Mouse (Mus musculus) forebrain, embryonic 11.5 days (tissue): ENCODE measurements around the gene Mrpl33. TPM values are rescaled to one million over a fixed set of nuclear protein-coding genes. Genes with fewer than 3 reads are reported as not detected.

ENCODE experiments used
- ATAC-seq: fragments of 200-750 bp; cut with Nextera tagmentation; replicated peaks from 2 replicates; pipeline ENCODE4 v1.8.0; 2017; ENCODE audit warnings: moderate TSS enrichment; ENCODE audit not compliant: low FRiP score
- DNase-seq: peaks from one replicate; pipeline ENCODE4 v3.0.0-alpha.2; 2017; ENCODE audit warnings: low spot score
- H3K27ac ChIP-seq: fragments of 300-500 bp; sonication (generic); 2 replicates; pipeline ENCODE4 v1.5.1; 2014; ENCODE audit warnings: low read depth, low read length
- H3K27me3 ChIP-seq: fragments of 300-500 bp; sonication (generic); 2 replicates; pipeline ENCODE4 v1.6.1; 2014; ENCODE audit warnings: mild to moderate bottlenecking, low read length, mixed read lengths; ENCODE audit not compliant: control insufficient read depth, insufficient read depth
- H3K36me3 ChIP-seq: fragments of 300-500 bp; sonication (generic); 2 replicates; pipeline ENCODE4 v1.6.1; 2014; ENCODE audit warnings: mild to moderate bottlenecking, low read length, moderate library complexity, mixed read lengths; ENCODE audit not compliant: control insufficient read depth, insufficient read depth
- H3K4me1 ChIP-seq: fragments of 300-500 bp; sonication (generic); replicated peaks from 2 replicates; pipeline ENCODE4 v1.6.1; 2014; ENCODE audit warnings: low read length, mixed read lengths; ENCODE audit not compliant: control insufficient read depth, insufficient read depth
- H3K4me2 ChIP-seq: fragments of 300-500 bp; sonication (generic); 2 replicates; pipeline ENCODE4 v1.6.1; 2014; ENCODE audit warnings: low read depth, mild to moderate bottlenecking, low read length, moderate library complexity, mixed read lengths; ENCODE audit not compliant: severe bottlenecking
- H3K4me3 ChIP-seq: fragments of 300-500 bp; sonication (generic); 2 replicates; pipeline ENCODE4 v1.5.1; 2014; ENCODE audit warnings: low read depth, low read length
- H3K9ac ChIP-seq: fragments of 300-500 bp; sonication (generic); 2 replicates; pipeline ENCODE4 v1.6.1; 2014; ENCODE audit warnings: low read length
- H3K9me3 ChIP-seq: fragments of 300-500 bp; sonication (generic); 2 replicates; pipeline ENCODE4 v1.6.1; 2016; ENCODE audit warnings: low read length, mixed read lengths; ENCODE audit not compliant: control insufficient read depth
- WGBS: fragments of 180-500 bp; shearing (Covaris S2); extraction: QIAGEN DNeasy Blood & Tissue Kit; methylation state at CpG from one replicate; pipeline ENCODE4 v1.1.7; 2014; 5-methylcytosine and 5-hydroxymethylcytosine counted together
- polyA plus RNA-seq: library from polyadenylated mRNA; unstranded; fragments of >200 nt; fragmentation: Nextera tagmentation; extraction: Ambion mirVana; gene quantifications from 2 replicates; pipeline ENCODE4 v1.2.1, GENCODE M21; 2014

The Mrpl33 gene
- polyA plus RNA-seq, 1 experiment from 2014 or later, result 224 TPM

GRCm38 (mm10) chr5:31655688-31656190, 59.0 kb downstream of the Mrpl33 start:
- Histone ChIP-seq H3K4me3 (no peak overlapping the region), H3K9ac (no peak overlapping the region), H3K4me2 (no peak overlapping the region), H3K27me3 (no peaks in the 10 kb centered on the region), H3K27ac (no peak overlapping the region), H3K36me3 (no peaks in the 10 kb centered on the region), H3K9me3 (no peaks in the 10 kb centered on the region), H3K4me1 (no peaks in the 10 kb centered on the region)
- DNase-seq (no peak), ATAC-seq (no peak)
- WGBS, result 82% methylated on average over 1 of the region's 1 CpGs

DNA sequence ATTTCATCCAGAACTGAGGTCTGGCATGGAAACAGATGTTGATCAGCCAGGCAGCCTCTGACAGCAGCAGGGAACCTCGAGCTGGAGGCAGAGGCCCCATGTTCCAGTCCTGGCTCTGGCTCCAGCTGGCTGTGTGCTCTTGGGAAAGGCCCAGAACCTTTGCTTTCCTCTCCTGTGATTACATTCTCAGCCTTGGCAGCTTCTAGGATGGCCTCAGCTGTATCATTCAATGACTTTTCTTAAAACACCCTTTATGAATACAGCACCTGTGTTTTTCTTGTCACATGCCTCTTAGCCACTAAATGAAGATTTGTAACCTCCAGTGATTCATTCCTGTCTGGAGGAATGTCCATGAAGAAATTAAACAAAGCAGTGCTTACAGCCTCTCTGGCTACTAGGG, 69.4 kb downstream of the Mrpl33 start:
- WGBS, result 56% methylated on average over 1 of the region's 1 CpGs
- no peaks in the 10 kb centered on the region for H3K27me3 ChIP-seq
- no peak for ATAC-seq
- H3K4me3 ChIP-seq, result no peak overlapping the region
- no peak overlapping the region for H3K9ac ChIP-seq
- no peaks in the 10 kb centered on the region for H3K36me3 ChIP-seq
- DNase-seq, result no peak
- no peaks in the 10 kb centered on the region for H3K9me3 ChIP-seq
- H3K4me2 ChIP-seq, result no peak overlapping the region
- no peaks in the 10 kb centered on the region for H3K4me1 ChIP-seq
- no peak overlapping the region for H3K27ac ChIP-seq

DNA sequence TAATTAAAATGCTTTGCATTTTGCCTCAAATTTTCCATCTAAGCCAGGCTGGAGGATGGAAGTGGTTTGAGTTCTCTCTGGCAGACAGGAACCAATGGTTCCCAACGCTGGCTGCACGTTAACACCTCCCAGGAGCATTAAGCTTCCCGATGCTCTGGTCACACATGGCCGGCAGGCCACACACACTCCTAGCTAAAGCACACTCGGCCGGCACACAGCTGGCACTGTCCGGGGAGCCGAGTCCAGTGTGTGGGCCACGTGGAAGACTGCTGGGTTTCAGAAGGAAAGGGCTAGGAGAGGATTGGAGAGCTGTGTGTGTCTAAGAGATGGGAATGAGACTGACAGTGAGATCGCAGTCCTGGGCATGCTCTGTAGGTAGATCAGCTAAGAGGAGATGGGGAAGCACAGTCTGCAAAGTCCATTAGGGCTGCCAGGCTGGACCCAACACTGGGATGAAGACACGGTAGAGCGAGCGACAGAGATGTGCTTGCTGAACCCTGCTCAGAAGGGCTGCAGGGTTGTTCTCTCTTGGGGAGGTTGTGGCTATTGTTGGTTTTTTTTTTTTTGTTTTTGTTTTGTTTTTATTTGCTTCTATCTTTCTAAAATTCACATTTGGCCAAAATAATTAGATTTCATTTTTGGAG, 71.7 kb downstream of the Mrpl33 start:
- DNase-seq (no peak), ATAC-seq (no peak)
- no peaks in the 10 kb centered on the region for H3K27me3 ChIP-seq
- no peaks in the 10 kb centered on the region for H3K36me3 ChIP-seq
- no peaks in the 10 kb centered on the region for H3K4me1 ChIP-seq
- no peak overlapping the region for H3K4me2 ChIP-seq
- WGBS, result 84% methylated on average over 13 of the region's 13 CpGs
- H3K27ac ChIP-seq, result no peak overlapping the region
- H3K4me3 ChIP-seq, result no peak overlapping the region
- no peak overlapping the region for H3K9ac ChIP-seq
- H3K9me3 ChIP-seq, result no peaks in the 10 kb centered on the region

DNA sequence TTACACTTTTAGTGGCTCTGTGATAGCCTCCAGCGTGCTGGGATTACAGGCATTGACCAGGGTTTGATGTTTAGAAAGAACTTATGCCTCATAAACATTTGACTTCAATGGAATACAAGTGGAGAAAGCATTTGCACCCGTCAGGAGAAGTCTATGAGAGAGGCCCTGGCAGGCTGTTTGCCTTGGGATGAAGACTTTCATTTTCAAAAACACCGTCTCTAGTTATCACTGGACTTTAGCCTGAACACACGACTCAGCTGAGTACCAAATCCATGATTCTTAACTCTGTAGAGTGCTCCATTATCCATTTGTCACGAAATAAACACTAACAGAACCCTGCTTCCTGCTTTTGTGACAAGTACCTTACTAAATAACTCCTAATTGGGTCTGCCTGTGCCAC, 73.2 kb downstream of the Mrpl33 start:
- Histone ChIP-seq H3K27ac (no peak overlapping the region), H3K4me2 (no peak overlapping the region), H3K4me3 (no peak overlapping the region), H3K9me3 (no peaks in the 10 kb centered on the region), H3K4me1 (no peaks in the 10 kb centered on the region), H3K36me3 (no peaks in the 10 kb centered on the region), H3K27me3 (no peaks in the 10 kb centered on the region), H3K9ac (no peak overlapping the region)
- no peak for DNase-seq
- ATAC-seq, result no peak
- WGBS, result 80% methylated on average over 5 of the region's 5 CpGs

- no peaks in the 10 kb centered on the region for H3K36me3 ChIP-seq
- DNase-seq, result no peak
- no peak overlapping the region for H3K27ac ChIP-seq
- H3K4me3 ChIP-seq, result no peak overlapping the region
- H3K27me3 ChIP-seq, result no peaks in the 10 kb centered on the region
- 75% methylated on average over 2 of the region's 2 CpGs for WGBS
- no peak for ATAC-seq
- no peaks in the 10 kb centered on the region for H3K4me1 ChIP-seq
- no peak overlapping the region for H3K9ac ChIP-seq
- H3K4me2 ChIP-seq, result no peak overlapping the region
- H3K9me3 ChIP-seq, result no peaks in the 10 kb centered on the region
These were observed 74.4 kb downstream of the Mrpl33 start for GRCm38 (mm10) chr5:31671137-31671536.

GRCm38 (mm10) chr5:31673431-31673830, 76.7 kb downstream of the Mrpl33 start:
- Histone ChIP-seq H3K27me3 (no peaks in the 10 kb centered on the region), H3K4me3 (no peak overlapping the region), H3K27ac (no peak overlapping the region), H3K4me2 (no peak overlapping the region), H3K4me1 (no peaks in the 10 kb centered on the region), H3K36me3 (no peaks in the 10 kb centered on the region), H3K9ac (no peak overlapping the region), H3K9me3 (no peaks in the 10 kb centered on the region)
- DNase-seq (no peak), ATAC-seq (no peak)
- 85% methylated on average over 2 of the region's 2 CpGs for WGBS

DNA sequence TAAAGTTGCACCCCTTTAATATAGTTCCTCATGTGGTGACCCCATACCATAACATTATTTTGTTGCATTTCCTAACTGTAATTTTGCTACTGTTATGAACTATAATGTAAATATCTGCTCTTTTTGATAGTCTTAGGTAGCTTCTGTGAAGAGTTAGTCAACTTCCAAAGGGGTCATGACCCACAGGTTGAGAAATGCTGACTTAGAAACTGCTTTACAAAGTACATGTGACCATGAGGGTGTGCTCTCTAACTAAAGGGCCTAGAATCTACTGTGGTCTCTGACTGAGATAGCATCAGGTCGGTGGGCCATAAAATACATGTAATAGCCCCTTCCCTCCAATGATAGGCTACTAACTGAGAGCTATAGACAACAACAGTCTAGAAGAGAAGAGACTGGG, 81.3 kb downstream of the Mrpl33 start:
- ATAC-seq (no peak), DNase-seq (no peak)
- 76% methylated on average over 1 of the region's 1 CpGs for WGBS
- Histone ChIP-seq H3K4me1 (no peaks in the 10 kb centered on the region), H3K4me3 (no peak overlapping the region), H3K27me3 (no peaks in the 10 kb centered on the region), H3K27ac (no peak overlapping the region), H3K4me2 (no peak overlapping the region), H3K9ac (no peak overlapping the region), H3K9me3 (no peaks in the 10 kb centered on the region), H3K36me3 (no peaks in the 10 kb centered on the region)

- H3K4me1 ChIP-seq, result no peaks in the 10 kb centered on the region
- WGBS, result 82% methylated on average over 4 of the region's 4 CpGs
These were observed 83.4 kb downstream of the Mrpl33 start for GRCm38 (mm10) chr5:31680183-31680582.

GRCm38 (mm10) chr5:31682305-31682704, 85.6 kb downstream of the Mrpl33 start:
- DNase-seq (no peak), ATAC-seq (no peak)
- WGBS, result 85% methylated on average over 1 of the region's 1 CpGs
- H3K4me1 ChIP-seq, result no peaks in the 10 kb centered on the region
- H3K27ac ChIP-seq, result no peak overlapping the region
- H3K27me3 ChIP-seq, result no peaks in the 10 kb centered on the region
- no peaks in the 10 kb centered on the region for H3K36me3 ChIP-seq
- no peak overlapping the region for H3K9ac ChIP-seq
- no peak overlapping the region for H3K4me2 ChIP-seq
- H3K9me3 ChIP-seq, result no peaks in the 10 kb centered on the region
- no peak overlapping the region for H3K4me3 ChIP-seq

More at GRCm38 (mm10) chr5:31680183-31680582, 83.4 kb downstream of the Mrpl33 start:
- H3K9me3 ChIP-seq, result no peaks in the 10 kb centered on the region
- DNase-seq (no peak), ATAC-seq (no peak)
- H3K9ac ChIP-seq, result no peak overlapping the region
- no peak overlapping the region for H3K4me2 ChIP-seq
- H3K36me3 ChIP-seq, result no peaks in the 10 kb centered on the region
- H3K4me3 ChIP-seq, result no peak overlapping the region
- no peak overlapping the region for H3K27ac ChIP-seq
- no peaks in the 10 kb centered on the region for H3K27me3 ChIP-seq
